Comparison of ENCODE assay signal across 13 mouse cellular contexts in genomic region chr11:76349833-76350232, GRCm38 (mm10). TPM values are rescaled to one million over a fixed set of nuclear protein-coding genes. Genes with fewer than 3 reads are reported as not detected.
DNase-seq lines count a peak whose midpoint lies in the region; ATAC-seq lines count a peak whose summit lies in the region.
"Had no signal": no experiment of that assay in that cellular context is flagged by ENCODE, and none has a peak within 500 bp of the region (broad histone marks: within the 10 kb centered on the region; RNA-seq: fewer than 3 reads in every experiment).

No protein-coding gene starts in this region.

- H3K36me3 ChIP-seq in heart, embryonic 13.5 days, result peaks cover 3% of the 10 kb centered on the region; the same call in 1 of the 2 replicates
- no peaks in the 10 kb centered on the region for H3K36me3 ChIP-seq in embryonic facial prominence, embryonic 11.5 days (replicated peaks; ENCODE audit: control insufficient read depth, insufficient read depth, low read depth, low read length)
- no peaks in the 10 kb centered on the region for H3K36me3 ChIP-seq in limb, embryonic 11.5 days (ENCODE audit: control insufficient read depth, insufficient read depth, low read length)

- DNase-seq in heart, adult 18-20 months, result no peak
- DNase-seq in A20 (ENCODE audit: low read depth, low spot score), result peak; percentile 27
- DNase-seq in embryonic facial prominence, embryonic 11.5 days (ENCODE audit: low spot score), result no peak
- no peak for DNase-seq in limb, embryonic 11.5 days (ENCODE audit: low spot score)
- no peak for DNase-seq in urinary bladder, adult 18-20 months (ENCODE audit: low spot score in 2 of 2)
- DNase-seq in gastrocnemius, adult 18-20 months (ENCODE audit: low spot score), result no peak
- DNase-seq: adrenal gland, adult 2 months; cerebellum, postnatal 10 days; gastrocnemius, postnatal 10 days; kidney, postnatal 25 days; layer of hippocampus, postnatal 36 days had no signal

- no peak for ATAC-seq in heart, embryonic 13.5 days (ENCODE audit: extremely low read depth, insufficient number of reproducible peaks, low FRiP score, low TSS enrichment)
- no peak for ATAC-seq in embryonic facial prominence, embryonic 11.5 days (replicated peaks; ENCODE audit: insufficient number of reproducible peaks, low FRiP score, low TSS enrichment, low read depth)
- ATAC-seq in limb, embryonic 11.5 days (ENCODE audit: insufficient number of reproducible peaks, low FRiP score, low TSS enrichment, low read depth), result no peak
- ATAC-seq: Patski had no signal

- H3K27ac ChIP-seq in heart, embryonic 13.5 days (replicated peaks), result 0 out of 2 replicates have a peak overlapping the region, but pooled peaks have one; percentile 20
- peak overlapping the region; percentile 49; the same call in 1 of the 2 replicates for H3K27ac ChIP-seq in embryonic facial prominence, embryonic 11.5 days (replicated peaks; ENCODE audit: low read depth, low read length)
- H3K27ac ChIP-seq in limb, embryonic 11.5 days (replicated peaks; ENCODE audit: low read depth, low read length), result peak overlapping the region; percentile 59; the same call in 1 of the 2 replicates

- H3K4me1 ChIP-seq in heart, embryonic 13.5 days, result peaks cover 44% of the 10 kb centered on the region
- peaks cover 11% of the 10 kb centered on the region for H3K4me1 ChIP-seq in embryonic facial prominence, embryonic 11.5 days (ENCODE audit: control insufficient read depth, insufficient read depth, low read length)
- H3K4me1 ChIP-seq in limb, embryonic 11.5 days (ENCODE audit: control insufficient read depth, insufficient read depth, low read length), result peaks cover 44% of the 10 kb centered on the region

- 57% methylated on average over 5 of the region's 5 CpGs for WGBS in heart, embryonic 13.5 days
- WGBS in embryonic facial prominence, embryonic 11.5 days, result 54% methylated on average over 5 of the region's 5 CpGs
- 58% methylated on average over 5 of the region's 5 CpGs for WGBS in limb, embryonic 11.5 days

- peak overlapping the region; percentile 25; the same call in 1 of the 2 replicates for H3K9ac ChIP-seq in heart, embryonic 13.5 days
- H3K9ac ChIP-seq in embryonic facial prominence, embryonic 11.5 days (replicated peaks; ENCODE audit: low read length), result no peak overlapping the region
- no peak overlapping the region for H3K9ac ChIP-seq in limb, embryonic 11.5 days (ENCODE audit: low read length)

- H3K9me3 ChIP-seq in heart, embryonic 13.5 days, result no peaks in the 10 kb centered on the region
- H3K9me3 ChIP-seq in embryonic facial prominence, embryonic 11.5 days (replicated peaks; ENCODE audit: control insufficient read depth, low read length), result no peaks in the 10 kb centered on the region
- H3K9me3 ChIP-seq in limb, embryonic 11.5 days (ENCODE audit: control insufficient read depth, low read length), result no peaks in the 10 kb centered on the region

- no peaks in the 10 kb centered on the region for H3K27me3 ChIP-seq in heart, embryonic 13.5 days (replicated peaks)
- H3K27me3 ChIP-seq in embryonic facial prominence, embryonic 11.5 days (ENCODE audit: control insufficient read depth, insufficient read depth, low read length), result no peaks in the 10 kb centered on the region
- no peaks in the 10 kb centered on the region for H3K27me3 ChIP-seq in limb, embryonic 11.5 days (ENCODE audit: control insufficient read depth, insufficient read depth, low read length)
- H3K27me3 ChIP-seq: Patski had no signal

- no peak overlapping the region for H3K4me3 ChIP-seq in heart, embryonic 13.5 days
- no peak overlapping the region for H3K4me3 ChIP-seq in embryonic facial prominence, embryonic 11.5 days (ENCODE audit: low read depth, low read length)
- no peak overlapping the region for H3K4me3 ChIP-seq in limb, embryonic 11.5 days (ENCODE audit: low read depth, low read length)

- H3K4me2 ChIP-seq in heart, embryonic 13.5 days, result no peak overlapping the region
- no peak overlapping the region for H3K4me2 ChIP-seq in embryonic facial prominence, embryonic 11.5 days (ENCODE audit: low read depth, low read length)
- no peak overlapping the region for H3K4me2 ChIP-seq in limb, embryonic 11.5 days (ENCODE audit: low read depth, severe bottlenecking)

RNA-seq across cellular contexts. Expression of gene Nxn, which starts 49.1 kb away (rescaled TPM):
- polyA plus RNA-seq in heart, embryonic 13.5 days (2015; fragmentation: Nextera tagmentation; extraction: Ambion mirVana), result 23.2 and 23.6 TPM in 2 replicates
- 10 to 100 TPM; 13.5 to 17.8 TPM for total RNA-seq in heart, adult 18-20 months (2021)
- polyA plus RNA-seq in embryonic facial prominence, embryonic 11.5 days (2014; fragmentation: Nextera tagmentation; extraction: Ambion mirVana), result 40.0 and 41.8 TPM in 2 replicates
- polyA plus RNA-seq in limb, embryonic 11.5 days (2014; fragmentation: Nextera tagmentation; extraction: Ambion mirVana), result 45.7 and 57.3 TPM in 2 replicates
- 10 to 100 TPM; 37.4 to 48.7 TPM for total RNA-seq in gastrocnemius, adult 18-20 months (2021)

RNA-seq across cellular contexts. Expression of gene Timm22, which starts 56.9 kb away (rescaled TPM):
- 78.6 and 92.4 TPM in 2 replicates for polyA plus RNA-seq in heart, embryonic 13.5 days (2015; fragmentation: Nextera tagmentation; extraction: Ambion mirVana)
- total RNA-seq in heart, adult 18-20 months (2021), result 10 to 100 TPM; 44.0 to 51.4 TPM
- polyA plus RNA-seq in embryonic facial prominence, embryonic 11.5 days (2014; fragmentation: Nextera tagmentation; extraction: Ambion mirVana), result 138 TPM in 2 replicates
- 135 and 152 TPM in 2 replicates for polyA plus RNA-seq in limb, embryonic 11.5 days (2014; fragmentation: Nextera tagmentation; extraction: Ambion mirVana)
- total RNA-seq in gastrocnemius, adult 18-20 months (2021), result 10 to 100 TPM; 32.5 to 41.9 TPM
